ENCODE assay signal across 8 mouse cellular contexts in genomic region chr2:70337208-70337611, GRCm38 (mm10).
DNase-seq lines count a peak whose midpoint lies in the region; ATAC-seq lines count a peak whose summit lies in the region.

No protein-coding gene starts in this region.

- H3K9me3 ChIP-seq in midbrain, embryonic 11.5 days (ENCODE audit: control insufficient read depth, low read length), result no peaks in the 10 kb centered on the region; the same call in 1 of the 2 replicates
- no peaks in the 10 kb centered on the region for H3K9me3 ChIP-seq in midbrain, embryonic 16.5 days (replicated peaks; ENCODE audit: control insufficient read depth, low read length, poor library complexity, severe bottlenecking)
- no peaks in the 10 kb centered on the region for H3K9me3 ChIP-seq in embryonic facial prominence, embryonic 15.5 days (replicated peaks)
- H3K9me3 ChIP-seq in intestine, embryonic 16.5 days (ENCODE audit: control insufficient read depth, low read length), result no peaks in the 10 kb centered on the region

- H3K27me3 ChIP-seq in midbrain, embryonic 11.5 days (ENCODE audit: control insufficient read depth, insufficient read depth, low read length), result no peaks in the 10 kb centered on the region
- H3K27me3 ChIP-seq in midbrain, embryonic 16.5 days (ENCODE audit: control insufficient read depth, insufficient read depth, low read depth, low read length), result no peaks in the 10 kb centered on the region
- H3K27me3 ChIP-seq in embryonic facial prominence, embryonic 15.5 days, result no peaks in the 10 kb centered on the region
- H3K27me3 ChIP-seq in intestine, embryonic 16.5 days (replicated peaks; ENCODE audit: control insufficient read depth, insufficient read depth, low read length), result no peaks in the 10 kb centered on the region

- peaks cover 5% of the 10 kb centered on the region; the same call in 1 of the 2 replicates for H3K4me1 ChIP-seq in midbrain, embryonic 11.5 days (ENCODE audit: control insufficient read depth, insufficient read depth, low read length)
- peaks cover 5% of the 10 kb centered on the region for H3K4me1 ChIP-seq in midbrain, embryonic 16.5 days (ENCODE audit: control insufficient read depth, insufficient read depth, low read length)
- H3K4me1 ChIP-seq in embryonic facial prominence, embryonic 15.5 days, result peaks cover 18% of the 10 kb centered on the region
- peaks cover 10% of the 10 kb centered on the region for H3K4me1 ChIP-seq in intestine, embryonic 16.5 days (ENCODE audit: control insufficient read depth, insufficient read depth, low read length)

- H3K4me3 ChIP-seq in midbrain, embryonic 11.5 days (ENCODE audit: low read depth, low read length), result no peak overlapping the region
- no peak overlapping the region for H3K4me3 ChIP-seq in midbrain, embryonic 16.5 days (ENCODE audit: low read depth, low read length)
- no peak overlapping the region for H3K4me3 ChIP-seq in embryonic facial prominence, embryonic 15.5 days (replicated peaks)
- no peak overlapping the region for H3K4me3 ChIP-seq in intestine, embryonic 16.5 days (ENCODE audit: low read length)

- H3K27ac ChIP-seq in midbrain, embryonic 11.5 days (ENCODE audit: low read depth, low read length), result no peak overlapping the region
- H3K27ac ChIP-seq in midbrain, embryonic 16.5 days (ENCODE audit: low read length), result no peak overlapping the region
- peak overlapping the region; percentile 55; the same call in 1 of the 2 replicates for H3K27ac ChIP-seq in embryonic facial prominence, embryonic 15.5 days (replicated peaks)
- peak overlapping the region; percentile 21 for H3K27ac ChIP-seq in intestine, embryonic 16.5 days (ENCODE audit: low read length)

- H3K4me2 ChIP-seq in midbrain, embryonic 11.5 days, result no peak overlapping the region
- H3K4me2 ChIP-seq in midbrain, embryonic 16.5 days (ENCODE audit: low read length), result no peak overlapping the region
- H3K4me2 ChIP-seq in embryonic facial prominence, embryonic 15.5 days (replicated peaks), result no peak overlapping the region
- peak overlapping the region; percentile 2; the same call in 1 of the 2 replicates for H3K4me2 ChIP-seq in intestine, embryonic 16.5 days (ENCODE audit: low read depth, low read length)

- 55% methylated on average over 7 of the region's 7 CpGs for WGBS in midbrain, embryonic 11.5 days
- WGBS in midbrain, embryonic 16.5 days, result 40% methylated on average over 7 of the region's 7 CpGs
- WGBS in embryonic facial prominence, embryonic 15.5 days, result 19% methylated on average over 7 of the region's 7 CpGs
- 13% methylated on average over 7 of the region's 7 CpGs for WGBS in intestine, embryonic 16.5 days

- H3K36me3 ChIP-seq in midbrain, embryonic 11.5 days (ENCODE audit: control insufficient read depth, insufficient read depth, low read length), result no peaks in the 10 kb centered on the region
- H3K36me3 ChIP-seq in midbrain, embryonic 16.5 days (ENCODE audit: control insufficient read depth, insufficient read depth, low read length), result no peaks in the 10 kb centered on the region
- no peaks in the 10 kb centered on the region for H3K36me3 ChIP-seq in embryonic facial prominence, embryonic 15.5 days
- no peaks in the 10 kb centered on the region for H3K36me3 ChIP-seq in intestine, embryonic 16.5 days (ENCODE audit: control insufficient read depth, insufficient read depth, low read length)

- DNase-seq in midbrain, embryonic 11.5 days (ENCODE audit: low spot score, missing footprints), result peak; percentile 85
- DNase-seq in lung, adult 18-20 months, result peak; percentile 82 to 89
- no peak for DNase-seq in thymus, adult 18-20 months
- DNase-seq in MN1 (ENCODE audit: low spot score), result no peak

- no peak overlapping the region for H3K9ac ChIP-seq in midbrain, embryonic 11.5 days (ENCODE audit: low read length)
- H3K9ac ChIP-seq in midbrain, embryonic 16.5 days (ENCODE audit: low read depth, low read length), result no peak overlapping the region
- no peak overlapping the region for H3K9ac ChIP-seq in embryonic facial prominence, embryonic 15.5 days
- no peak overlapping the region for H3K9ac ChIP-seq in intestine, embryonic 16.5 days (ENCODE audit: low read depth, low read length)

- ATAC-seq in midbrain, embryonic 11.5 days (ENCODE audit: low FRiP score), result peak; percentile 57; the same call in 1 of the 2 replicates
- ATAC-seq in midbrain, embryonic 16.5 days, result no peak
- ATAC-seq in embryonic facial prominence, embryonic 15.5 days (ENCODE audit: insufficient number of reproducible peaks, low FRiP score, low TSS enrichment, low read depth), result peak; percentile 57; the same call in 1 of the 2 replicates
- peak; percentile 82 for ATAC-seq in intestine, embryonic 16.5 days
- no peak for ATAC-seq in CD4-positive, CD25-positive, alpha-beta regulatory T cell, adult 4 months

Comparison
In these comparisons a context has a peak if more than half of its experiments do, and no peak if none do; other contexts are left out.
1. ATAC-seq: peak in midbrain, embryonic 11.5 days (single experiment), embryonic facial prominence, embryonic 15.5 days (single experiment) and intestine, embryonic 16.5 days (single experiment); none in midbrain, embryonic 16.5 days (single experiment) and CD4-positive, CD25-positive, alpha-beta regulatory T cell, adult 4 months (single experiment).
2. DNase-seq: peak in midbrain, embryonic 11.5 days (single experiment) and lung, adult 18-20 months (2 of 2); none in thymus, adult 18-20 months (0 of 2) and MN1 (single experiment).
3. H3K27ac ChIP-seq: peak in embryonic facial prominence, embryonic 15.5 days (single experiment) and intestine, embryonic 16.5 days (single experiment); none in midbrain, embryonic 11.5 days (single experiment) and midbrain, embryonic 16.5 days (single experiment).